Mouse (Mus musculus) stomach, postnatal 0 days (tissue): ENCODE measurements around the gene 4930564D02Rik.

Source experiments
- CTCF ChIP-seq: IDR thresholded peaks from 2 replicates; pipeline ENCODE4 v1.5.1; 2016; ENCODE audit warnings: antibody characterized with exemption, low read depth, mild to moderate bottlenecking, moderate library complexity
- EP300 ChIP-seq: optimal IDR thresholded peaks from 2 replicates; pipeline ENCODE3; 2016; ENCODE audit warnings: antibody characterized with exemption

- TF ChIP-seq CTCF (peak; percentile 98), EP300 (no peak)
Measured at GRCm38 (mm10) chr3:105078231-105078826, 11.7 kb downstream of the 4930564D02Rik start.
